14 mouse cellular contexts compared by ENCODE assay signal in the genomic region with DNA sequence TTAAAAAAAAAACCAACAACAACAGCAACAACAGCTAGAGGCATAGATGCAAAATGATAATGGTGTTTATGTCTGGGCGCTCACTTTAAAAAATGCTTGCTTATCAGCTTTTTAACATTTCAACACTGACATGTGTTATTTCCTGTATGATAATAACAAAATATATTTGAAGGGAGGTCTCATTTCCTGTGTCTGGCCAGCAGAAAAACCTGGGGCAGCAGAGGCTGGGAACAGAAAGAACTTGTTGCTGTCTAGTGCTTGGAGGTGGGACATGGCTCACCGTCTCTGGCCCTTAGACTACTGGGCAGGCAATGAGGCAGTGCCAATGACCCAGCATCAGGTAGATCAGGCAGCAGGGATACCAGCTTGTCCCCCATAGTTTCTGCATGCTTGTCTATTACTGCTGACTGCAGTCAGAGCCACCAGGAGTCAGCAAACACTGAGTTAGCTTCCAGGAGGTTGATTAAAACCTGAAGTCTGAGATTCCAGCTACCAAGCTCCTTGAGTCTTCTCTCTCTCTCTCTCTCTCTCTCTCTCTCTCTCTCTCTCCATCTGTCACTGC. TPM values are rescaled to one million over a fixed set of nuclear protein-coding genes. Genes with fewer than 3 reads are reported as not detected.
DNase-seq lines count a peak whose midpoint lies in the region; ATAC-seq and TF ChIP-seq lines count a peak whose summit lies in the region.
"Had no signal": no experiment of that assay in that cellular context is flagged by ENCODE, and none has a peak within 500 bp of the region (broad histone marks: within the 10 kb centered on the region; RNA-seq: fewer than 3 reads in every experiment).

No protein-coding gene starts in this region.

- WGBS in heart, embryonic 13.5 days = 30% methylated on average over 2 of the region's 2 CpGs
- WGBS in heart, embryonic 11.5 days (ENCODE audit: insufficient replicate concordance) = 32% methylated on average over 2 of the region's 2 CpGs
- WGBS in lung, embryonic 16.5 days = 31% methylated on average over 2 of the region's 2 CpGs
- 29% methylated on average over 2 of the region's 2 CpGs for WGBS in liver, postnatal 0 days (ENCODE audit: insufficient replicate concordance)

- H3K36me3 ChIP-seq in heart, embryonic 13.5 days = no peaks in the 10 kb centered on the region
- H3K36me3 ChIP-seq in heart, embryonic 11.5 days (ENCODE audit: control insufficient read depth, insufficient read depth, low read length) = no peaks in the 10 kb centered on the region
- H3K36me3 ChIP-seq in lung, embryonic 16.5 days (ENCODE audit: control insufficient read depth, insufficient read depth, low read length) = no peaks in the 10 kb centered on the region
- H3K36me3 ChIP-seq in liver, postnatal 0 days (replicated peaks; ENCODE audit: insufficient read depth, low read length) = no peaks in the 10 kb centered on the region
- H3K36me3 ChIP-seq: liver, embryonic 15.5 days had no signal

- H3K9ac ChIP-seq in heart, embryonic 13.5 days = peak overlapping the region; percentile 33; the same call in 1 of the 2 replicates
- H3K9ac ChIP-seq in heart, embryonic 11.5 days (ENCODE audit: low read depth, low read length) = no peak overlapping the region
- H3K9ac ChIP-seq in lung, embryonic 16.5 days (ENCODE audit: low read length) = no peak overlapping the region
- no peak overlapping the region for H3K9ac ChIP-seq in liver, postnatal 0 days (replicated peaks)
- H3K9ac ChIP-seq: liver, embryonic 15.5 days had no signal

- peaks cover 51% of the 10 kb centered on the region for H3K27me3 ChIP-seq in heart, embryonic 13.5 days (replicated peaks)
- peaks cover 35% of the 10 kb centered on the region for H3K27me3 ChIP-seq in heart, embryonic 11.5 days (ENCODE audit: control insufficient read depth, insufficient read depth, low read length)
- H3K27me3 ChIP-seq in lung, embryonic 16.5 days (ENCODE audit: control insufficient read depth, insufficient read depth, low read depth, low read length) = peaks cover 34% of the 10 kb centered on the region
- peaks cover 34% of the 10 kb centered on the region for H3K27me3 ChIP-seq in liver, postnatal 0 days (ENCODE audit: insufficient read depth, low read length)

- H3K4me1 ChIP-seq in heart, embryonic 13.5 days = peaks cover 28% of the 10 kb centered on the region
- H3K4me1 ChIP-seq in heart, embryonic 11.5 days (ENCODE audit: control insufficient read depth, insufficient read depth, low read length) = peaks cover 17% of the 10 kb centered on the region
- peaks cover 30% of the 10 kb centered on the region for H3K4me1 ChIP-seq in lung, embryonic 16.5 days (replicated peaks; ENCODE audit: control insufficient read depth, insufficient read depth, low read length)
- H3K4me1 ChIP-seq in liver, postnatal 0 days (ENCODE audit: insufficient read depth) = peaks cover 15% of the 10 kb centered on the region

- TF ChIP-seq CTCF in liver, postnatal 0 days (IDR thresholded peaks at IDR 0.05; ENCODE audit: low read depth) = no peak

- no peaks in the 10 kb centered on the region for H3K9me3 ChIP-seq in heart, embryonic 13.5 days
- H3K9me3 ChIP-seq in heart, embryonic 11.5 days (replicated peaks; ENCODE audit: control insufficient read depth, low read length) = no peaks in the 10 kb centered on the region
- H3K9me3 ChIP-seq in lung, embryonic 16.5 days (ENCODE audit: control insufficient read depth, low read length) = no peaks in the 10 kb centered on the region
- H3K9me3 ChIP-seq in liver, postnatal 0 days (ENCODE audit: low read length) = no peaks in the 10 kb centered on the region
- H3K9me3 ChIP-seq: liver, embryonic 15.5 days had no signal

- DNase-seq in lung, adult 18-20 months = no peak
- DNase-seq in liver, postnatal 0 days = no peak
- DNase-seq in urinary bladder, postnatal 36 days (ENCODE audit: low spot score in 2 of 2) = no peak
- DNase-seq in layer of hippocampus, adult 9-10 months (ENCODE audit: low spot score) = no peak
- DNase-seq: cerebellum, adult 8-10 months; gastrocnemius, postnatal 25 days; midbrain, embryonic 14.5 days; thymus, postnatal 4 days had no signal

- no peak overlapping the region for H3K4me3 ChIP-seq in heart, embryonic 13.5 days
- no peak overlapping the region for H3K4me3 ChIP-seq in heart, embryonic 11.5 days (ENCODE audit: low read depth, low read length)
- no peak overlapping the region for H3K4me3 ChIP-seq in lung, embryonic 16.5 days (ENCODE audit: low read length)
- no peak overlapping the region for H3K4me3 ChIP-seq in liver, postnatal 0 days (ENCODE audit: low read depth, low read length)
- H3K4me3 ChIP-seq: liver, embryonic 15.5 days had no signal

- ATAC-seq in heart, embryonic 13.5 days (ENCODE audit: extremely low read depth, insufficient number of reproducible peaks, low FRiP score, low TSS enrichment) = no peak
- ATAC-seq in heart, embryonic 11.5 days (replicated peaks; ENCODE audit: insufficient number of reproducible peaks, low FRiP score, low TSS enrichment) = no peak
- 0 out of 2 replicates have a peak, but pooled peaks have one; percentile 15 for ATAC-seq in lung, embryonic 16.5 days (ENCODE audit: low read depth)
- peak; percentile 59 for ATAC-seq in activated CD4-positive, CD25-positive, alpha-beta regulatory T cell, adult 4 months
- ATAC-seq in liver, postnatal 0 days = 0 out of 2 replicates have a peak, but pooled peaks have one; percentile 17
- ATAC-seq: forebrain, embryonic 14.5 days had no signal

- no peak for TF ChIP-seq EP300 in liver, postnatal 0 days (IDR thresholded peaks at IDR 0.05; ENCODE audit: low read depth)

- no peak overlapping the region for H3K4me2 ChIP-seq in heart, embryonic 13.5 days
- H3K4me2 ChIP-seq in heart, embryonic 11.5 days = no peak overlapping the region
- H3K4me2 ChIP-seq in lung, embryonic 16.5 days (ENCODE audit: low read depth, low read length) = no peak overlapping the region
- no peak overlapping the region for H3K4me2 ChIP-seq in liver, postnatal 0 days (ENCODE audit: low read depth, low read length)
- H3K4me2 ChIP-seq: liver, embryonic 15.5 days had no signal

- no peak overlapping the region for H3K27ac ChIP-seq in heart, embryonic 13.5 days (replicated peaks)
- H3K27ac ChIP-seq in heart, embryonic 11.5 days (ENCODE audit: low read depth, low read length) = no peak overlapping the region
- no peak overlapping the region for H3K27ac ChIP-seq in lung, embryonic 16.5 days (ENCODE audit: low read length)
- H3K27ac ChIP-seq in liver, postnatal 0 days (ENCODE audit: low read depth) = no peak overlapping the region
- H3K27ac ChIP-seq: liver, embryonic 15.5 days had no signal

RNA-seq across cellular contexts. Expression of gene Cpne7, which starts 3.2 kb away (rescaled TPM):
- polyA plus RNA-seq in heart, embryonic 13.5 days (2015; fragmentation: Nextera tagmentation; extraction: Ambion mirVana) = 0.19 and 0.24 TPM in 2 replicates
- polyA plus RNA-seq in heart, embryonic 11.5 days (2014; fragmentation: Nextera tagmentation; extraction: Ambion mirVana) = 0.27 and 0.31 TPM in 2 replicates
- 0.73 and 0.83 TPM in 2 replicates for polyA plus RNA-seq in lung, embryonic 16.5 days (2015; fragmentation: Nextera tagmentation; extraction: Ambion mirVana)
- 1 to 10 TPM in 1 of 2 experiments, under 1 TPM in 1; 0.65 to 2.2 TPM for polyA plus RNA-seq in activated CD4-positive, CD25-positive, alpha-beta regulatory T cell, adult 4 months (2017; shearing (Covaris generic))
- polyA plus RNA-seq in liver, postnatal 0 days (2015; fragmentation: Nextera tagmentation; extraction: Ambion mirVana) = 0.06 TPM in 2 replicates

RNA-seq across cellular contexts. Expression of gene Rpl13, which starts 11.8 kb away (rescaled TPM):
- 938 and 957 TPM in 2 replicates for polyA plus RNA-seq in heart, embryonic 13.5 days (2015; fragmentation: Nextera tagmentation; extraction: Ambion mirVana)
- polyA plus RNA-seq in heart, embryonic 11.5 days (2014; fragmentation: Nextera tagmentation; extraction: Ambion mirVana) = 1,217 and 1,331 TPM in 2 replicates
- polyA plus RNA-seq in lung, embryonic 16.5 days (2015; fragmentation: Nextera tagmentation; extraction: Ambion mirVana) = 1,316 and 1,484 TPM in 2 replicates
- polyA plus RNA-seq in activated CD4-positive, CD25-positive, alpha-beta regulatory T cell, adult 4 months (2017; shearing (Covaris generic)) = 1,000 to 10,000 TPM; 2,503 to 2,608 TPM
- 811 and 871 TPM in 2 replicates for polyA plus RNA-seq in liver, postnatal 0 days (2015; fragmentation: Nextera tagmentation; extraction: Ambion mirVana)

RNA-seq across cellular contexts. Expression of gene Sult5a1, which starts 44.1 kb away (rescaled TPM):
- polyA plus RNA-seq in heart, embryonic 13.5 days (2015; fragmentation: Nextera tagmentation; extraction: Ambion mirVana) = 4.0 and 7.5 TPM in 2 replicates
- 6.6 and 8.1 TPM in 2 replicates for polyA plus RNA-seq in heart, embryonic 11.5 days (2014; fragmentation: Nextera tagmentation; extraction: Ambion mirVana)
- 21.2 and 24.7 TPM in 2 replicates for polyA plus RNA-seq in lung, embryonic 16.5 days (2015; fragmentation: Nextera tagmentation; extraction: Ambion mirVana)
- not detected for polyA plus RNA-seq in activated CD4-positive, CD25-positive, alpha-beta regulatory T cell, adult 4 months (2017; shearing (Covaris generic))
- polyA plus RNA-seq in liver, postnatal 0 days (2015; fragmentation: Nextera tagmentation; extraction: Ambion mirVana) = 2.4 and 4.0 TPM in 2 replicates

RNA-seq across cellular contexts. Expression of gene Spg7, which starts 51.2 kb away (rescaled TPM):
- polyA plus RNA-seq in heart, embryonic 13.5 days (2015; fragmentation: Nextera tagmentation; extraction: Ambion mirVana) = 62.2 and 62.7 TPM in 2 replicates
- 48.7 and 49.4 TPM in 2 replicates for polyA plus RNA-seq in heart, embryonic 11.5 days (2014; fragmentation: Nextera tagmentation; extraction: Ambion mirVana)
- polyA plus RNA-seq in lung, embryonic 16.5 days (2015; fragmentation: Nextera tagmentation; extraction: Ambion mirVana) = 43.7 and 46.4 TPM in 2 replicates
- polyA plus RNA-seq in activated CD4-positive, CD25-positive, alpha-beta regulatory T cell, adult 4 months (2017; shearing (Covaris generic)) = 10 to 100 TPM; 11.4 to 21.1 TPM
- 16.9 and 18.3 TPM in 2 replicates for polyA plus RNA-seq in liver, postnatal 0 days (2015; fragmentation: Nextera tagmentation; extraction: Ambion mirVana)

Comparison
In these comparisons a context has a peak if more than half of its experiments do, and no peak if none do; other contexts are left out.
1. ATAC-seq: peak in lung, embryonic 16.5 days (single experiment), activated CD4-positive, CD25-positive, alpha-beta regulatory T cell, adult 4 months (single experiment) and liver, postnatal 0 days (single experiment); none in heart, embryonic 13.5 days (single experiment) and heart, embryonic 11.5 days (single experiment).